Mouse (Mus musculus): ENCODE measurements around the gene Spaca6. TPM values are rescaled to one million over a fixed set of nuclear protein-coding genes. Genes with fewer than 3 reads are reported as not detected.
"Not testable (repeated sequence)": the region's sequence is repeated elsewhere in the genome, so short reads cannot be mapped to it uniquely, and the experiment has no call there.

Gene Spaca6
- total RNA-seq, 2 experiments from 2014 or later, result 64.4 to 80.9 TPM

GRCm38 (mm10) chr17:17843534-17844261 is 16.7 kb downstream of the Spaca6 start:
- no peak for DNase-seq (ENCODE audit: low spot score in 2 of 2)

DNA sequence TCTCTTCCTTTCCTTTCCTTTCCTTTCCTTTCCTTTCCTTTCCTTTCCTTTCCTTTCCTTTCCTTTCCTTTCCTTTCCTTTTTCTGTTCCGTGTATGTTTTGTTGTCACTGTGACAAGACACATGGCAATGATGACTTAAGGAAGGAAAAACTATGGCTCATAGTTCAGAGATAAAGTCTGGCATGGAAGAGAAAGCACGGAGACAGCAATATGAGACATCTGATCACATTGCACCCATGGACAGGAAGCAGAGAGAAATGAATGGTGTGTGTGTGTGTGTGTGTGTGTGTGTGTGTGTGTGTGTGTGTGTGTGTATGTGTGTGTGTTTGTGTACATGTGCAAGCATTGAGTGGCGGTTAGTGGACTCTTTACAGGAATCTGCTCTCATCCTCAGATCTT is 17.6 kb downstream of the Spaca6 start:
- not testable (repeated sequence) for DNase-seq (ENCODE audit: low spot score in 2 of 2)

- DNase-seq (ENCODE audit: low spot score in 2 of 2), result no peak
These were observed 18.4 kb downstream of the Spaca6 start for GRCm38 (mm10) chr17:17845187-17846027.

DNA sequence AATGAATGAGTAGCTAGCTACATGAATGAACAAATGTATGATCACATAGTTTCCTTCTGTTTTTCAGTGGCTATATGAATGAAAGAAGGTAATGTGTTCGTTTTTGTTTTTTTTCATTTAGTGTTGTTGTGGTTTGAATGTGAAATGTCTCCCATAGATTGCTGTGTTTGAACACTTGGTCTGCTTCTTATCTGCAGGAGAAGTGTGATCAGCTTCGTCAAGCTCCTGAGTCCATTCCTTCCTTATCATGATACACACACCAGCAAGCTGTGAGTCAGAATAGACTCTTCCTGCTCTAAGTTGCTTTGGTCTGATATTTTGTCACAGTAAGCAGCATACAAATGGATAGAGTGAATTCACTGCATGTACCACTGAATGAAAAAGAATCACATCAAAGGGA is 22.0 kb downstream of the Spaca6 start:
- no peak for DNase-seq (ENCODE audit: low spot score in 2 of 2)

DNA sequence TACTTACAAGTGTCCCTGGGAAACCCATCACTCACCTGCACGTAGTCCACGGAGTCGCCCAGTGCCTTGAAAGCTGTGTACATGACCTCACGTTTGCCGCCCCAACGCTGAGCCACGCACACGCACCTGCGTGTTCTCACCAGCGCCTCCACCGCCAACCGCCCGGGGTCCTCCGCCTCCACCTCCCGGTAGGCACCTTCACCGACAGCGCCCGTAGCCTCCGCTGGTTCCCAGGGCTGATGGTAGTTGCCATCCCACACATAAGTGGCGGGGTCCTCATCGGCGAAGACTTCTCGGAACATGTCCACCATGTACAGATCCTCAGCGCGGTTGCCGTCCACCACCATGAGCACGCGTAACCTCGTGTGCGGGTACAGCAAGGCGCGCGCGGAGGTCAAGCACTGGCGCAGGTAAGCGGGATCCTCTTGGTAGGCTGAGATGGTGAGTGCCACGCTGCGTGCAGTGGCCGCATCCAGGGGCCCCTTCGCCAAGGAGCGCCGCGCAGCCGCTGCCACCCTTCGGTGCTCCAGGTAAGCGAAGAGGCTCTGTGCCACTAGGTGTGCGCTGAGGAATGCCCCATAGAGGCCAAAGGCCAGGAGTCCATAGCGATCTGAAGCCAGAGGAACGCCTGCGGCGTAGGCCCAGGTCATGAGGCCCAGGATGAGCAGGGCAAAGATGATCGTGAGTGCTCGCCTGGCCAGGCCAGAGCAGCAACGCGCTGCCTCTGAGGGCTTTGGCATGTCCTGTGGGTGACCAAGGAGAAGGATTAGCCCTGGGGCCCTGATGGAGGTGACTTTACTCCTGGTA is 23.2 kb downstream of the Spaca6 start:
- no peak for DNase-seq (ENCODE audit: low spot score in 2 of 2)

- no peak for DNase-seq (ENCODE audit: low spot score in 2 of 2)
These were observed 28.3 kb downstream of the Spaca6 start, which contains the start of gene Has1 for GRCm38 (mm10) chr17:17855064-17855838. TSS of gene Has1 (minus strand) at chr17:17855205.

DNA sequence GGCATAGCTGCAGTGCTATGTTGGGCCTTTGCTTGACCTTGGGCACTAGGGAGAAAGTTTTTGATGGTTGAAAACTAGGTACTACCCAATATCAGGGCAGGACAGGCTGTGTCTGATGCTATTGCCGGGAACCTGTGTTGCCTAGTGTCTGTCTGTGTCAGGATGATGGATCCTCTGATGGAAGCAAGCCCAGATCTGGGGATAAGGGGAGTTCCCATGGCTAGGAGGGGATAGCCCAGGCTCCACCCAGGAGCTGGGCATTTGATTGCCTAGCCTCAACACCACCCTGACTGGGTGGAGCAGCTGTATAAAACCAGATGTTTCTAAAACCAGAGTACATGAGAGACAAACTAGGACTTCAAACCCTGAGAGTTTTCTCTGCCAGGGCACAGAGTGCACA is 29.7 kb downstream of the Spaca6 start:
- DNase-seq (ENCODE audit: low spot score in 2 of 2), result no peak

GRCm38 (mm10) chr17:17857446-17857845 is 30.5 kb downstream of the Spaca6 start:
- no peak for DNase-seq (ENCODE audit: low spot score in 2 of 2)

DNA sequence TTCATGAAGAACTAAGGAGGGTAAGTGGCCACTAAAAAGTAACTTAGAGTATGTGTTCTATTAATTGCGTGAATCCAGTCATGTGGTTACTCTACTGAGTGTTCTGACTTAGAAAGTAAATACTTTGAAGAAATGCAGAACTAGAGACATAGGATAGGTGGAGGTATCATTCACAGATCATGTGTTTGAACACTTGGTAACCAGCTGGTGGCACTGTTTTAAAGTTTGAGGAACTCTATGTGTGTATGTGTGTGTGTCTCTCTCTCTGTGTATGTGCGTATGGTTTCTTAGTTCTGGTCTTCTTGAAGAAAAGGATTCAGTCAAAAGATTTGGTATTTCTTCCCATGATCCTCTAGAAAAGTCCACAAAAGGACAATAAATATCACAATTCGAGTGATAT is 33.2 kb downstream of the Spaca6 start:
- no peak for DNase-seq (ENCODE audit: low spot score in 2 of 2)

- DNase-seq (ENCODE audit: low spot score in 2 of 2), result no peak
These were observed 35.4 kb downstream of the Spaca6 start for GRCm38 (mm10) chr17:17862360-17862759.

DNA sequence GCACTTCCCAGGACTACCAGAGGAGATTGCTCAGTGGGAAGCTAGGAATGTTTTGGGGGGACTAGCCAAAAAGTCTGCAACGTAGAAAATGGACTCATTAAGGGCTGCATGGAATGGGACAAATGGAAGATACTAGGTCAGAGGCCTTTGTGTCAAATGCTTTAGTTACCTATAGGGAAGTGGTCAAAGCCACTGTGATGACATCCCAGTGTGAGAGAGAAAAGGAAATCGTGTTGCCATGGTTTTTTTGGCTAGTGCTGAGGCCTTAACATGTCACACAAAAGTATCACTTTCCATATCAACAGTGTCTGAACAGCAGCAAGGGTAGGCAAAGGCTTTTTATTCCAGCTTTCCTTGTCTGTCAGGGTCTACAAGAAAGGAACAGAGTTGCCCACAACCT is 38.2 kb downstream of the Spaca6 start:
- DNase-seq (ENCODE audit: low spot score in 2 of 2), result no peak

DNA sequence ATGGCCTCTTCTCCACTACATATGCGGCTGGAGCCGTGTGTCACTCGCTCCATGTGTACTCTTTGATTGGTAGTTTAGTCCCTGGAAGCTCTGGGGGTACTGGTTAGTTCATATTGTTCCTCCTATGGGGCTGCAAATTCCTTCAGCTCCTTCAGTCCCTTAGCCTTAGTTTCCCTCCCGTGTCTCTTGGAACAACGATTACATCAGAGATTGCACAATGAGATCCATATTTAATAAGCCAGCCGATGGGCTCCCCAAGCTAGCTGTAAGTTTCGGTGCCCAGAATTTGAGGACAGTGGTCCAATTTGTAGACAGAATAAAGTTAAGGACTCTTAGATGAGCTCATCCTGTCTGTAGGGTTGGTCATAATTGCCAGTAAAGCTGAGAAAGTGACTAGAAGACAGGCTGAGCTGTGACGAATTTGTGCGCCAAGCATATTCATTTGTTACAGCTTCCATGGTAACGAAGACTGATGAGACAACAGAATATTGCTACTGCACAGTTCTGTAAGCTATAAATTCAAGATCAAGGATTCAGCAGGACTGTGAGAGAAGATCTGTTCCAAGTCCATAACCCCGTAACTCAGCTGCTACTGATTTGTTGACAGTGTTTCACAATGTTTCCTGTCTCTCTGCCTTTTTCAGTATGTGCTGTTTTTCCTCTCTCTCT is 40.0 kb downstream of the Spaca6 start:
- peak in 1 of 2 experiments; percentile 30 for DNase-seq (ENCODE audit: low spot score in 2 of 2)

DNA sequence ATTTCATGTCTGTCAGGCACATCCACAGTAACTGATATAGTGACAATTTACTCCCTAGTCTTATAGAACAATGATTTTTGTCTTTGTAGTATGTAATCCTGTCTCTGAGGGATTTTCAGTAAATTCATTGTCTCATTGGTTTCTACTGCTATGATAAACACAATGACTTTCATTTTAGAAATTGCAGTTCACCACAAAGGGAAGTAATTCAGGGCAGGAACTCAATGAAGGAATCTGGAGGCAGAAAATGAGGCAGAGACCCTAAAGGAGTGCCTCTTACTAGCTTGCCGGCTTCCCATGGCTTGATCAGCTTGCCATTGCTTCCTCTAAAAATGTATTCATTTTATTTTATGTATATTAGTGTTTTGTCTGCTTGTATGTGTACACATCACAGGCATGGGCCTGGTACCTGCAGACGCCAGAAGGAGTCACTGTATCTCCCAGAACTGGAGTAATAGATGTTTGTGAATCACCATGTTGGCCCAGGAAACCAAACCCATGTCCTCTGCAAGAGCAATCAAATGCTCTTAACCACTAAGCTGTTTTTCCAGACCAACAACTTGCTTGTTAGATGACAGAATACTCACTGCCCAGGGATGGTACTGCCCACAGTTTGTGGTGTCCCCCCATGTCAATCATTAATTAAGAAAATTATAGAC is 44.1 kb downstream of the Spaca6 start:
- DNase-seq (ENCODE audit: low spot score in 2 of 2), result no peak

DNA sequence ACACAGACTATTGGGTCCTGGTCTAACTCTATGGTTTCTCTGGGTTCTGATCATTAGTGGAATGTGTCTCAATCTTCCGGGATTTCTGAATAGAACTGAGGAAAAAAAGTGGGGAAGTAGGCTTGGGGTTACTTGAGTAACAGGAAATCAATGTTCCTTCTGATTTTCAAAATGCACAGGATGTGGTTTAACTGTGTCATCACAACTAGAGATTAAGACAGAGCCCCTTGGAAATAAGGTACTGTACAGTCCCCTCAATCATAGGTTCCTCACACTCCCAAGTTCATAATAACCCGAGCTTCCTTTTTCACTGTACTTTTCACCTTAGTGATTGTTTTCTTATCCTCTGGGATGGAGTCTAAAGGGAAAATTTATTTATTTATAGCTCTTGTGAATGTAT is 44.7 kb downstream of the Spaca6 start:
- no peak for DNase-seq (ENCODE audit: low spot score in 2 of 2)

DNA sequence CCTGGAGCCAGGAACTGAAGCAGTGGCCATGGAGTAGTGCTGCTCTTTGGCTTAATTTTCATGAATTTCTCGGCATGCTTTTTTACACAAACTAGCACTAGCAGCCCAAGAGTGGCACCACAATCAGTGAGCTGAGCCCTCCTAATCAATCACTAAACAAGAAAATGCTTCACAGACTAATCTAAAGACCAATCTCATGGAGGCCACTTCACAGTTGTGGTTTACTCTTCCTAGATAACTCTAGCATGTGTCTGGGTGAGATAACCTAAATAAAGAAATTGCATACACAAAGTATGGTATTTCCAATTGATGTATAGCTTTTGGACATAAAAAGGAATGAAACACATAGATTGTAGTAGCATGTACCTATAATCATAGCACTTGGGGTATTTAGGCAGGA is 52.4 kb downstream of the Spaca6 start:
- DNase-seq (ENCODE audit: low spot score in 2 of 2), result no peak

GRCm38 (mm10) chr17:17882672-17883071 is 55.7 kb downstream of the Spaca6 start:
- DNase-seq (ENCODE audit: low spot score in 2 of 2), result no peak

GRCm38 (mm10) chr17:17883840-17884239 is 56.9 kb downstream of the Spaca6 start, which contains the start of gene Fpr1:
TSS of gene Fpr1 (minus strand) at chr17:17883940.
- DNase-seq (ENCODE audit: low spot score in 2 of 2), result no peak

DNA sequence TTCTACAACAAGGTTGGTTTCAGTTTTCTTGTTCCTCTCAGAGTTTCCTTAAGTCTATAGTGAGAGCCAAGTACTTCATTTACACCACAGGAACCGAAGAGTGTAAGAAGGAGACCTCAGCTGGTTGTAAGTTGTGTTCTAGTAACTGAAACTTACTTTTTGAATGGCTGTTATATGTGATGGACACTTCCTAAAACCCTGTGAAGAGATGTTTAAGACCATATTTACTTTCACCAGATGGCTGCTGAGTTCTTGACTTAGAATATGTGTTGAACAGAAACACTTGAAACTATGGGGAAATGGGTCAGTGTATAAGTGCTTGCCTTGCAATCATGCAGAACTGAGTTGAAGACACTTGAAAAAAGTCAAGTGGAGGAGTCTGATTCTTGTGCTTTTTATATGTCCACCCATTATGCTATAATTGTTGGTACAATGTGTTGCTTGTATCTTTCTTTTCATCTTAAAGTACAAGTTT is 60.9 kb downstream of the Spaca6 start, which contains the start of the genes Fpr2 and Fpr3:
Fpr2 (plus strand) TSS at position 51 of the 475 bp plus-strand sequence.
Fpr3 (plus strand) TSS at position 79 of the 475 bp plus-strand sequence.
- no peak for DNase-seq (ENCODE audit: low spot score in 2 of 2)

DNA sequence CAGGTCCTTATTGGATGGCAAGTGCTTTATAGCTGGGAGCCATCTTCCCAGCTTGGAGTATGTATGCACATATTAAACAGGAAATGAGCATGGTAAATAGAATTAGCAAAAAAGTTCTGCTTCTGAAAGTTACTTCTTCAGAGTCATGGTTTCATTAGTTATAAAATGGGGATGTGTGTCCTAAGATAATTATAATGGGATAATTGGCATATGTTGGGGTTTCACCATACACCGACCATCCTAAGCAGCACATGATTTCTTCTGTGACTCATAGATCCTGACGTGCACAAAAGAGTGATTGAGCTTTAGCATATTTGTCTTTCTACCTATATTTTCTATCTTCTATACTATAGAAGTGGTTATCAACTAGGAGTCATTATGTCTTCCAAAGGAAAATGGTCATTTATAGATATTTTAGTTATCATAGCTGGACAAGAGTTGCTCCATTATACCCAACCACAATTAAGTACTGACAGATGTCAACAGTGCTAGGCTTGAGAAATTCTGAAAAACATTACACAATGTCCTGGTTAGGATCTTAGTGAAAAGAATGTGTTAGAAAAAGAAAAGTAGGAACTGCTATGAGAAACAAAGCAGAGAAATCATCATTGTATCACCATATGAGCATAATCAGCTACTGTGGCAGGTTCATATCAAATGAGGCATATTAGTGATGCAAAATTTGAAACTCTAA is 62.9 kb downstream of the Spaca6 start:
- DNase-seq (ENCODE audit: low spot score in 2 of 2), result no peak
